25 mouse cellular contexts compared by ENCODE assay signal in genomic region chr3:56043091-56043490, GRCm38 (mm10).
DNase-seq lines count a peak whose midpoint lies in the region; ATAC-seq and TF ChIP-seq lines count a peak whose summit lies in the region.
"Had no signal": no experiment of that assay in that cellular context is flagged by ENCODE, and none has a peak within 500 bp of the region (broad histone marks: within the 10 kb centered on the region; RNA-seq: fewer than 3 reads in every experiment).

No protein-coding gene starts in this region.

- no peak for TF ChIP-seq POLR2A in brain, embryonic 14.5 days (IDR thresholded peaks at IDR 0.05; ENCODE audit: borderline replicate concordance, extremely low read depth, insufficient read depth, insufficient read length, poor library complexity, severe bottlenecking)

- H3K27me3 ChIP-seq in forebrain, embryonic 14.5 days (replicated peaks; ENCODE audit: control insufficient read depth, insufficient read depth, low read length), result no peaks in the 10 kb centered on the region
- no peaks in the 10 kb centered on the region for H3K27me3 ChIP-seq in forebrain, embryonic 10.5 days (ENCODE audit: poor library complexity, severe bottlenecking)
- no peaks in the 10 kb centered on the region for H3K27me3 ChIP-seq in forebrain, postnatal 0 days (ENCODE audit: insufficient read depth, low read length)
- no peaks in the 10 kb centered on the region for H3K27me3 ChIP-seq in stomach, postnatal 0 days (ENCODE audit: control insufficient read depth, insufficient read depth, low read length)
- H3K27me3 ChIP-seq: CH12.LX; embryonic facial prominence, embryonic 12.5 days; Patski had no signal

- no peak overlapping the region for H3K4me2 ChIP-seq in forebrain, embryonic 14.5 days (ENCODE audit: low read length)
- H3K4me2 ChIP-seq in forebrain, postnatal 0 days (ENCODE audit: low read depth), result no peak overlapping the region
- no peak overlapping the region for H3K4me2 ChIP-seq in stomach, postnatal 0 days (replicated peaks; ENCODE audit: low read depth)
- H3K4me2 ChIP-seq: embryonic facial prominence, embryonic 12.5 days had no signal

- no peak overlapping the region for H3K4me3 ChIP-seq in forebrain, embryonic 14.5 days (ENCODE audit: low read depth, low read length)
- H3K4me3 ChIP-seq in forebrain, embryonic 10.5 days, result no peak overlapping the region
- no peak overlapping the region for H3K4me3 ChIP-seq in forebrain, postnatal 0 days (ENCODE audit: low read depth, low read length)
- H3K4me3 ChIP-seq in stomach, postnatal 0 days (ENCODE audit: low read depth, low read length), result no peak overlapping the region
- H3K4me3 ChIP-seq: embryonic facial prominence, embryonic 10.5 days; embryonic facial prominence, embryonic 12.5 days; gastrocnemius, adult 2 months had no signal

- no peaks in the 10 kb centered on the region for H3K4me1 ChIP-seq in forebrain, embryonic 14.5 days (ENCODE audit: control insufficient read depth, insufficient read depth, low read length)
- H3K4me1 ChIP-seq in forebrain, embryonic 10.5 days, result no peaks in the 10 kb centered on the region
- no peaks in the 10 kb centered on the region for H3K4me1 ChIP-seq in forebrain, postnatal 0 days (ENCODE audit: insufficient read depth)
- no peaks in the 10 kb centered on the region for H3K4me1 ChIP-seq in stomach, postnatal 0 days (replicated peaks; ENCODE audit: control insufficient read depth, insufficient read depth)
- H3K4me1 ChIP-seq: embryonic facial prominence, embryonic 10.5 days; embryonic facial prominence, embryonic 12.5 days had no signal

- H3K27ac ChIP-seq in forebrain, embryonic 14.5 days (ENCODE audit: low read depth, low read length), result no peak overlapping the region
- H3K27ac ChIP-seq in forebrain, embryonic 10.5 days, result no peak overlapping the region
- H3K27ac ChIP-seq in forebrain, postnatal 0 days (ENCODE audit: low read depth, low read length), result no peak overlapping the region
- H3K27ac ChIP-seq in stomach, postnatal 0 days (replicated peaks), result no peak overlapping the region
- H3K27ac ChIP-seq: embryonic facial prominence, embryonic 10.5 days; embryonic facial prominence, embryonic 12.5 days; gastrocnemius, adult 2 months had no signal

- H3K36me3 ChIP-seq in forebrain, embryonic 14.5 days (ENCODE audit: control insufficient read depth, insufficient read depth, low read length), result 0 out of 2 replicates have a peak, but pooled peaks cover 7% of the 10 kb centered on the region
- H3K36me3 ChIP-seq in forebrain, embryonic 10.5 days (replicated peaks), result no peaks in the 10 kb centered on the region
- H3K36me3 ChIP-seq in forebrain, postnatal 0 days (ENCODE audit: insufficient read depth), result no peaks in the 10 kb centered on the region
- no peaks in the 10 kb centered on the region for H3K36me3 ChIP-seq in stomach, postnatal 0 days (ENCODE audit: control insufficient read depth, insufficient read depth, low read length)
- H3K36me3 ChIP-seq: embryonic facial prominence, embryonic 12.5 days; G1E had no signal

- no peak overlapping the region for H3K9ac ChIP-seq in forebrain, embryonic 14.5 days (ENCODE audit: low read length)
- no peak overlapping the region for H3K9ac ChIP-seq in forebrain, postnatal 0 days
- no peak overlapping the region for H3K9ac ChIP-seq in stomach, postnatal 0 days (ENCODE audit: low read length)
- H3K9ac ChIP-seq: embryonic facial prominence, embryonic 12.5 days had no signal

- no peak for TF ChIP-seq EP300 in stomach, postnatal 0 days (optimal IDR thresholded peaks at IDR 0.05)

- no peak for TF ChIP-seq CTCF in brain, embryonic 14.5 days (IDR thresholded peaks at IDR 0.05; ENCODE audit: borderline replicate concordance, extremely low read depth, insufficient read depth, insufficient read length)
- no peak for TF ChIP-seq CTCF in forebrain, postnatal 0 days (IDR thresholded peaks at IDR 0.05; ENCODE audit: low read depth)
- no peak for TF ChIP-seq CTCF in stomach, postnatal 0 days (IDR thresholded peaks at IDR 0.05; ENCODE audit: low read depth)

- DNase-seq in forebrain, embryonic 14.5 days (ENCODE audit: low spot score), result peak; percentile 46
- no peak for DNase-seq in forebrain, embryonic 10.5 days (ENCODE audit: extremely low spot score, low spot score)
- peak; percentile 54 for DNase-seq in brain, embryonic 14.5 days (ENCODE audit: low read depth)
- peak; percentile 51 for DNase-seq in fat pad, adult 2 months (ENCODE audit: extremely low read depth, low read depth, low spot score)
- no peak for DNase-seq in forebrain, postnatal 0 days
- DNase-seq in kidney, adult 11 months, result no peak
- no peak for DNase-seq in stomach, postnatal 0 days (ENCODE audit: low spot score)
- no peak for DNase-seq in B cell, adult 2 months
- DNase-seq: adrenal gland, adult 8-10 months; adrenal gland, postnatal 14 days; adrenal gland, postnatal 36 days; cerebellum, adult 11 months; cerebellum, adult 18-20 months; cerebellum, adult 8-10 months; cerebellum, adult 9-11 months; cerebellum, postnatal 14 days; cerebellum, postnatal 36 days; gastrocnemius, adult 2 months had no signal

- no peaks in the 10 kb centered on the region for H3K9me3 ChIP-seq in forebrain, embryonic 14.5 days (replicated peaks; ENCODE audit: control insufficient read depth, low read length)
- H3K9me3 ChIP-seq in forebrain, embryonic 10.5 days, result no peaks in the 10 kb centered on the region
- no peaks in the 10 kb centered on the region for H3K9me3 ChIP-seq in forebrain, postnatal 0 days (ENCODE audit: low read length)
- no peaks in the 10 kb centered on the region for H3K9me3 ChIP-seq in stomach, postnatal 0 days (ENCODE audit: control insufficient read depth, low read length)
- H3K9me3 ChIP-seq: embryonic facial prominence, embryonic 10.5 days; embryonic facial prominence, embryonic 12.5 days had no signal

- no peak for ATAC-seq in forebrain, embryonic 14.5 days
- ATAC-seq in forebrain, postnatal 0 days, result peak; percentile 42; the same call in 1 of the 2 replicates
- no peak for ATAC-seq in stomach, postnatal 0 days (ENCODE audit: low FRiP score, low TSS enrichment)
- ATAC-seq: activated CD4-positive, CD25-positive, alpha-beta regulatory T cell, adult 4 months; CD4-positive, CD25-positive, alpha-beta regulatory T cell, adult 4 months; Patski had no signal

- 55% methylated on average over 1 of the region's 1 CpGs for WGBS in forebrain, embryonic 14.5 days
- 93% methylated on average over 1 of the region's 1 CpGs for WGBS in forebrain, embryonic 10.5 days
- WGBS in forebrain, postnatal 0 days, result 43% methylated on average over 1 of the region's 1 CpGs
- WGBS in stomach, postnatal 0 days, result 69% methylated on average over 1 of the region's 1 CpGs

Comparison
In these comparisons a context has a peak if more than half of its experiments do, and no peak if none do; other contexts are left out.
1. DNase-seq: peak in forebrain, embryonic 14.5 days (single experiment), brain, embryonic 14.5 days (single experiment) and fat pad, adult 2 months (single experiment); none in forebrain, embryonic 10.5 days (single experiment), forebrain, postnatal 0 days (single experiment), kidney, adult 11 months (single experiment), stomach, postnatal 0 days (single experiment) and B cell, adult 2 months (0 of 2).